Mouse (Mus musculus): ENCODE data around the gene Adam3.
A peak's percentile ranks its signal among the peaks of the same experiment; 100 is the strongest.

GRCm38 (mm10) chr8:24725630-24726029 lies at the start of gene Adam3:
- TF ChIP-seq MAFK (IDR thresholded peaks at IDR 0.05; ENCODE audit: insufficient replicate concordance, low read length) (no peak; the same call in 1 of the 2 replicates), MXI1 (IDR thresholded peaks at IDR 0.05; ENCODE audit: low read depth, low read length) (peak; percentile 67), EP300 (IDR thresholded peaks at IDR 0.05; ENCODE audit: low read length) (no peak), ZC3H11A (IDR thresholded peaks at IDR 0.05; ENCODE audit: low read depth, low read length) (no peak), IRF4 (IDR thresholded peaks at IDR 0.05; ENCODE audit: low read depth, low read length) (peak; percentile 71; the same call in 1 of the 2 replicates), RAD21 (IDR thresholded peaks at IDR 0.05; ENCODE audit: low read depth, low read length) (no peak), USF1 (IDR thresholded peaks at IDR 0.05; ENCODE audit: low read depth, low read length) (no peak), HCFC1 (IDR thresholded peaks at IDR 0.05; ENCODE audit: low read depth, low read length) (peak; percentile 59)

All from CH12.LX (cell line).